Mouse (Mus musculus) liver, embryonic 11.5 days (tissue): ENCODE results near the gene Lmod2. TPM values are rescaled to one million over a fixed set of nuclear protein-coding genes. Genes with fewer than 3 reads are reported as not detected.

Experiments
- ATAC-seq: fragments of 200-750 bp; cut with Nextera tagmentation; replicated peaks from 2 replicates; pipeline ENCODE4 v1.8.0; 2017; ENCODE audit warnings: moderate number of reproducible peaks, mild to moderate bottlenecking, moderate TSS enrichment, moderate library complexity; ENCODE audit not compliant: low FRiP score
- DNase-seq: peaks from one replicate; pipeline ENCODE4 v3.0.0-alpha.2; 2017; ENCODE audit warnings: low spot score
- H3K27ac ChIP-seq: fragments of 300-500 bp; sonication (generic); 2 replicates; pipeline ENCODE4 v1.5.1; 2014; ENCODE audit warnings: mild to moderate bottlenecking, low read depth, low read length, control low read depth
- H3K27me3 ChIP-seq: fragments of 300-500 bp; sonication (generic); replicated peaks from 2 replicates; pipeline ENCODE4 v1.6.1; 2014; ENCODE audit warnings: low read length, mixed read lengths; ENCODE audit not compliant: control insufficient read depth, insufficient read depth
- H3K36me3 ChIP-seq: fragments of 300-500 bp; sonication (generic); 2 replicates; pipeline ENCODE4 v1.6.1; 2014; ENCODE audit warnings: mild to moderate bottlenecking, low read length, moderate library complexity, mixed read lengths; ENCODE audit not compliant: control insufficient read depth, insufficient read depth
- H3K4me1 ChIP-seq: fragments of 300-500 bp; sonication (generic); replicated peaks from 2 replicates; pipeline ENCODE4 v1.6.1; 2014; ENCODE audit warnings: low read length, mixed read lengths; ENCODE audit not compliant: control insufficient read depth, insufficient read depth
- H3K4me2 ChIP-seq: fragments of 300-500 bp; sonication (generic); 2 replicates; pipeline ENCODE4 v1.6.1; 2014; ENCODE audit warnings: mild to moderate bottlenecking, control low read depth, moderate library complexity
- H3K4me3 ChIP-seq: fragments of 300-500 bp; sonication (generic); 2 replicates; pipeline ENCODE4 v1.5.1; 2014; ENCODE audit warnings: low read depth, low read length, control low read depth
- H3K9ac ChIP-seq: fragments of 300-500 bp; sonication (generic); 2 replicates; pipeline ENCODE4 v1.6.1; 2014; ENCODE audit warnings: low read depth, low read length, control low read depth
- H3K9me3 ChIP-seq: fragments of 300-500 bp; sonication (generic); 2 replicates; pipeline ENCODE4 v1.6.1; 2016; ENCODE audit warnings: low read length, inconsistent platforms, mixed read lengths; ENCODE audit not compliant: control insufficient read depth
- WGBS: fragments of 180-500 bp; shearing (Covaris S2); extraction: QIAGEN DNeasy Blood & Tissue Kit; methylation state at CpG from one replicate; pipeline ENCODE4 v1.1.7; 2014; 5-methylcytosine and 5-hydroxymethylcytosine counted together
- polyA plus RNA-seq: library from polyadenylated mRNA; unstranded; fragments of >200 nt; fragmentation: Nextera tagmentation; extraction: Ambion mirVana; gene quantifications from 2 replicates; pipeline ENCODE4 v1.2.1, GENCODE M21; 2014

Gene Lmod2
- polyA plus RNA-seq, 1 experiment from 2014 or later = 0.41 TPM

DNA sequence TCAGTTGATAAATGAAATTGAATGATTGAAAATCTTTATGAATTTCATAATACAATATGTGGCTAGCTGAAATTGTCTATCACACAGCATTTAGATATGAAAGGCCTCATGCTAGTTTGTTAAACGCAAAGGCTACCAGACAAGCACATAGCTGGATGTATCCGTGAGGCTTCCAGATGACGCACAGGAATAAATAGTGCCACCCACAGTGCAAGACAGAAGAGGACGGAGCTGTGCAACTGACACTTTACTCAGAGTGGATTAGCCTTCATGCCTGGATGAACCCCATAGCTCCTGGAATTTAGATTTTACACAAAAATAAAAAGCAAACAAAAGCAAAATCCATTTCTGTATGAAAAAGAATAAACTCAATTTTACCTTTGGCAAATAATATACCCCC lies 16.4 kb downstream of the Lmod2 start:
- no peaks in the 10 kb centered on the region for H3K27me3 ChIP-seq
- H3K36me3 ChIP-seq = peaks cover 8% of the 10 kb centered on the region; the same call in 1 of the 2 replicates
- 97% methylated on average over 4 of the region's 4 CpGs for WGBS
- no peaks in the 10 kb centered on the region for H3K4me1 ChIP-seq
- H3K9me3 ChIP-seq = no peaks in the 10 kb centered on the region
- H3K27ac ChIP-seq = no peak overlapping the region
- DNase-seq (no peak), ATAC-seq (no peak)
- H3K4me3 ChIP-seq = no peak overlapping the region
- no peak overlapping the region for H3K4me2 ChIP-seq
- H3K9ac ChIP-seq = no peak overlapping the region

DNA sequence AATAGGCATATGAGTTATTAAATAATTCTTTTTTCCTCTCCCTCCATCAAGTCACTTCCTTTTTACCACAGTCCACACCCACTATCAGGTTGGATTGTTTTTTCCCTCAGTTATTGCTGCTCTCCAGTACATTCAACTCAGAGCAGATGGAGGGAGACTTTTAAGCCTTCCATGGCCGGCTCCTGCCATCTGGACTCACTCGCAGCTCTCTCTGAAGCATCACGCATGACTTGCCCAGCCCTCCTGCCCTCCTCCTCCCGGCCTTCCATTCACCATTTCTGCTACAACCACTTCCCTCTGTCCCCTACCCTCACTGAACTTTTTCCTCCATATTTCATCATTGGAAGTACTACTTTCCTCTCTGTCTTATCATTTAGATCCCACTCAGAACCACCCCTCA lies 19.2 kb downstream of the Lmod2 start:
- Histone ChIP-seq H3K36me3 (peaks cover 11% of the 10 kb centered on the region; the same call in 1 of the 2 replicates), H3K4me1 (no peaks in the 10 kb centered on the region), H3K9ac (no peak overlapping the region), H3K9me3 (no peaks in the 10 kb centered on the region), H3K4me2 (no peak overlapping the region), H3K27ac (no peak overlapping the region), H3K4me3 (no peak overlapping the region), H3K27me3 (no peaks in the 10 kb centered on the region)
- DNase-seq (no peak), ATAC-seq (no peak)
- 91% methylated on average over 4 of the region's 4 CpGs for WGBS

DNA sequence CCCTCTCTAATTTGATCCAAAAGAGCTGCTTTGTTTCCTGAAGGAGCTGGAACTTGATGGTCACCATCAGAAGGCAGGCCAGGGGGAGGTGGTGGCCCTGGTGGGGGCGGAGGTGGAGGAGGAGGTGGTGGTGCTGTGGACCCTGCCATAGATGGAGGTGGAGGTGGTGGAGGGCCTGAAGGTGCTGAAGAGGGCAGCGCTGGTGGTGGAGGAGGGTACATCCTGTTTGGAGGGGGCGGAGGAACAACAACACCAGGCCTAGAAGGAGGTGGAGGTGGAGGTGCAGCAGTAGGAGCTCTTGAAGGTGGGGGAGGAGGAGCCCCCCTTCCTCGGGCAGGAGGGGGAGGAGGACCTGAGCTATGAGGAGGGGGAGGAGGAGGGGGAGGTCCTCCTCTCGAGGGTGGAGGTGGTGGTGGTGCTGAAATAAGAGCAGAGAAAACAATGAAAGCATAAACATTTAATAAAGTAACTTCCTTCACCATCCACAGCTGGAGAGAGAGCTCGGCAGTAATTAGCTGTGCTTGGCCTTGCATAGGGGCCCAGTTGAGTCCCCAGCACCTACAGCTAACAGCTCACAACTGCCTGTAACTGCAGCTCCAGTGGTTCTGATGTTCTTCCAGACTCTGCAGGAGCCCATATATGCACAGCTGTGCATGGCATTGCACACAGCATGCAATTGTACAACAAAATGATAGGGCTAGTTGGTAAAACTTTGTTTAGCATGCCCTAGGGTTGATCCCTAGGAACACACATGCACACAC lies 21.9 kb downstream of the Lmod2 start:
- Histone ChIP-seq H3K4me3 (no peak overlapping the region), H3K4me1 (no peaks in the 10 kb centered on the region), H3K4me2 (no peak overlapping the region), H3K9me3 (no peaks in the 10 kb centered on the region), H3K27me3 (no peaks in the 10 kb centered on the region), H3K27ac (no peak overlapping the region), H3K36me3 (peaks cover 11% of the 10 kb centered on the region; the same call in 1 of the 2 replicates), H3K9ac (no peak overlapping the region)
- 78% methylated on average over 6 of the region's 6 CpGs for WGBS
- DNase-seq (no peak), ATAC-seq (peak; percentile 26; the same call in 1 of the 2 replicates)

GRCm38 (mm10) chr6:24620936-24621335 lies 23.4 kb downstream of the Lmod2 start:
- no peak for ATAC-seq
- no peaks in the 10 kb centered on the region for H3K27me3 ChIP-seq
- no peak overlapping the region for H3K9ac ChIP-seq
- H3K27ac ChIP-seq = no peak overlapping the region
- H3K9me3 ChIP-seq = no peaks in the 10 kb centered on the region
- H3K4me2 ChIP-seq = no peak overlapping the region
- no peak overlapping the region for H3K4me3 ChIP-seq
- peaks cover 8% of the 10 kb centered on the region; the same call in 1 of the 2 replicates for H3K36me3 ChIP-seq
- no peaks in the 10 kb centered on the region for H3K4me1 ChIP-seq
- 88% methylated on average over 2 of the region's 2 CpGs for WGBS
- no peak for DNase-seq

DNA sequence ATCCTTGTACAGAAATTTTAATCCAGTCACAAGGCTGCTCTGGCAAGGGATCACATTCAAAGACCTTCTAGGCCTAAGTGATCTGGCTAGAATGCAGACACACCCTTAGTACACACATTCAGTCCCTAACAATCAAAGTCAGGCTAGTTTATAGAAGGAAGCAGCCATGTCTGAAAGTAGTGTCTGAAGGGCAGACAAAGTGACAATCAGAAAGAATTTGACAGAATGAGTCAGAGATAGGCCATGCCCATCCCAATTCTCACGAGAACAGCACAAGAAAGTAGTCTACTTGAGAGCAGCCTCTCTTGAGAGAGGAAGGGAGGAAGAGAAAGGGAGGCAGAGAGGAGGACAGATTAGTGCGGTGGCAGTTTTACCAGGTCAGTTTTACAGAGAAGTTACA lies 24.5 kb downstream of the Lmod2 start:
- peaks cover 8% of the 10 kb centered on the region; the same call in 1 of the 2 replicates for H3K36me3 ChIP-seq
- no peaks in the 10 kb centered on the region for H3K27me3 ChIP-seq
- ATAC-seq (no peak), DNase-seq (no peak)
- no peaks in the 10 kb centered on the region for H3K9me3 ChIP-seq
- no peak overlapping the region for H3K9ac ChIP-seq
- no peak overlapping the region for H3K27ac ChIP-seq
- no peak overlapping the region for H3K4me3 ChIP-seq
- 85% methylated on average over 2 of the region's 2 CpGs for WGBS
- no peaks in the 10 kb centered on the region for H3K4me1 ChIP-seq
- H3K4me2 ChIP-seq = no peak overlapping the region

DNA sequence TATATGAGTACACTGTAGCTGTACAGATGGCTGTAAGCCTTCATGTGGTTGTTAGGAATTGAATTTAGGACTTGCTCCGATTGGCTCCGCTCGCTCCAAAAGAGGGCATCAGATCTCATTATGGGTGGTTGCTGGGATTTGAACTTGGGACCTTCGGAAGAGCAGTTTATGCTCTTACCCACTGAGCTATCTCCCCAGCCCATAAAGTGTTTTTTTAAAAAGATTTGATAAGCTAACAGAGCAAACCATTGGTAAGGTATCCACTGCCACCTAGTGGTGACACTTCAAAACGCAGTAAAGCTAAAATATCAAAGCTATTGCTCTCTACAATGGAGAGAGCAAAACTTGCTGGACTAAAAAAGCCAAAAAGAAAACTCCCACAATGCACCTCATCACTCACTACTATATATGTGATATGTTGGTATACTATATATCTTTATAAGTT lies 30.0 kb downstream of the Lmod2 start:
- DNase-seq = no peak
- H3K9me3 ChIP-seq = no peaks in the 10 kb centered on the region
- WGBS = 62% methylated on average over 5 of the region's 5 CpGs

DNA sequence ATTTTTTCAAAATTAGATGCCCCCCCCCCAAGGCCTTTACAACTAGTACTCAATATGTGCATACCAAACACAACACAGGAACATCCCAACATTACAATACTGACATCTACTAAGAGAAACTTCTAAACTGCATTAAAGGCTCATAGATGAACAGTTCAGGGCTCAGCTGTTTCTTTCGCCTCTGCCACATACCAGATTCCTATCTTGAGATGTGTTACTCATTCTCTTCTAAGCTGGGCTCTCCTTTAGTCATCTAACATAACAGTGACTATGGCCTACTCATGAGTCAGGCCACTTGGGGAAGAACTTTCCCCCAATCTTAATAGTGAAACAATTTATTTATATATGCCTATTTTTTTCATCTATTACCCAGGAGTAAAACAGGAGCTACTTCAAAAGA lies 30.9 kb downstream of the Lmod2 start:
- no peaks in the 10 kb centered on the region; the same call in 1 of the 2 replicates for H3K36me3 ChIP-seq
- H3K9me3 ChIP-seq = no peaks in the 10 kb centered on the region
- H3K9ac ChIP-seq = no peak overlapping the region
- no peak overlapping the region for H3K4me2 ChIP-seq
- 81% methylated on average over 1 of the region's 1 CpGs for WGBS
- DNase-seq = no peak
- no peaks in the 10 kb centered on the region for H3K27me3 ChIP-seq
- ATAC-seq = no peak
- no peaks in the 10 kb centered on the region; the same call in 1 of the 2 replicates for H3K4me1 ChIP-seq
- no peak overlapping the region for H3K4me3 ChIP-seq
- H3K27ac ChIP-seq = no peak overlapping the region

More for the DNA sequence above, 30.0 kb downstream of the Lmod2 start:
- no peak overlapping the region for H3K9ac ChIP-seq
- no peaks in the 10 kb centered on the region; the same call in 1 of the 2 replicates for H3K4me1 ChIP-seq
- H3K27ac ChIP-seq = no peak overlapping the region
- no peaks in the 10 kb centered on the region for H3K27me3 ChIP-seq
- H3K4me3 ChIP-seq = no peak overlapping the region
- ATAC-seq = peak; percentile 61
- H3K4me2 ChIP-seq = no peak overlapping the region
- no peaks in the 10 kb centered on the region; the same call in 1 of the 2 replicates for H3K36me3 ChIP-seq

DNA sequence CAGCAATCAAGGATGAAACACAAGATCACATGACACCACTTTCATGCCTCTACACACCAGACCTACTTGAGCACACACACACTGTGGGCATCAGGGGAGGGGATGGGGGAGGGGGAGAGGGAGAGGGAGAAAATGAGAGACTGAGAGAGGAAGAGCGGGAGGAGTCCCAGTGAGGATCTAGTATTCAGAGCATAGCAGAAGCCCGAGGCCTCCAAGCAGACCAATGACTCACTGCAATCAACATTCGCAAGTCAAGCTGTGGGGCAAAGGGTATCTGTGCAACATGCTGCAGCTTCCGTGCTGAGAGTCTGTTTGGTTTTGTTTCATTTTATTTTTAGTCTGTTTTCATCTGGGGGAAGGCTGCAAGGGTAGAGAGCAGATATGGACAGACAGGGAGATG lies 34.5 kb downstream of the Lmod2 start:
- no peak overlapping the region for H3K9ac ChIP-seq
- no peaks in the 10 kb centered on the region for H3K9me3 ChIP-seq
- DNase-seq (no peak), ATAC-seq (peak; percentile 60)
- H3K27me3 ChIP-seq = no peaks in the 10 kb centered on the region
- H3K4me1 ChIP-seq = no peaks in the 10 kb centered on the region; the same call in 1 of the 2 replicates
- H3K27ac ChIP-seq = no peak overlapping the region
- peaks cover 2% of the 10 kb centered on the region; the same call in 1 of the 2 replicates for H3K36me3 ChIP-seq
- no peak overlapping the region for H3K4me3 ChIP-seq
- H3K4me2 ChIP-seq = no peak overlapping the region
- WGBS = 67% methylated on average over 4 of the region's 4 CpGs

GRCm38 (mm10) chr6:24634065-24634464 lies 36.5 kb downstream of the Lmod2 start:
- Histone ChIP-seq H3K4me1 (no peaks in the 10 kb centered on the region; the same call in 1 of the 2 replicates), H3K27ac (no peak overlapping the region), H3K4me2 (no peak overlapping the region), H3K9me3 (no peaks in the 10 kb centered on the region), H3K9ac (no peak overlapping the region), H3K36me3 (peaks cover 2% of the 10 kb centered on the region; the same call in 1 of the 2 replicates), H3K27me3 (no peaks in the 10 kb centered on the region), H3K4me3 (no peak overlapping the region)
- 86% methylated on average over 3 of the region's 3 CpGs for WGBS
- DNase-seq (no peak), ATAC-seq (no peak)
